Mouse (Mus musculus) olfactory bulb, adult 2 months (tissue): ENCODE results near the gene Drd2.

Source experiments
- CTCF ChIP-seq: fragments of 200-500 bp; IDR thresholded peaks from 2 replicates; pipeline ENCODE4 v1.5.1; 2012; ENCODE audit warnings: low read depth, mild to moderate bottlenecking, low read length, moderate library complexity; ENCODE audit not compliant: insufficient read depth
- POLR2A ChIP-seq: fragments of 200-500 bp; IDR thresholded peaks from 2 replicates; pipeline ENCODE4 v1.6.1; 2012; ENCODE audit warnings: mild to moderate bottlenecking, low read depth, low read length, moderate library complexity; ENCODE audit not compliant: insufficient read depth

DNA sequence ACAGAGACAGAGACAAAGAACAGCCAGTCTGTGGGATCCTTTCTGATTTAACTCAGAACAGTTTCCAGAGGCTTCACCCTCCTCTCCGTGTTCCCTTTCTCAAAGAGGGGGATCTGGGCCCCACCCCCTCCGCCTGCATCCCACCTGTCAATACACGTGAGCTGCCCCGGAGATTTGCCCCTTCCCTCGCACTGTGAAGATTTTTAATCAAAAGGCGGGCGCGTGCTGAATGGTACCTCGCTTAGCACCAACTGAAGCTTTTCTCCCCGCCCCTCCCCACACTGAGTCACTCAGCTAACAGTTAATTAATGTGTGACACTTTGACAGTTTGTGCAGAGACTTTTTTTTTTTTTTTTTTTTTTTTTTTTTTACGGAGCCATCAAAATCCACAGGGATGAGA, 45.7 kb downstream of the Drd2 start:
- TF ChIP-seq CTCF (no peak), POLR2A (no peak)
